Mouse (Mus musculus) kidney, embryonic 16.5 days (tissue): ENCODE results near the gene Cep128. TPM values are rescaled to one million over a fixed set of nuclear protein-coding genes. Genes with fewer than 3 reads are reported as not detected.

ENCODE experiments used
- ATAC-seq: fragments of 200-750 bp; cut with Nextera tagmentation; 2 replicates; pipeline ENCODE4 v1.8.0; 2017; ENCODE audit warnings: moderate TSS enrichment; ENCODE audit not compliant: low FRiP score, low TSS enrichment
- H3K27ac ChIP-seq: fragments of 300-500 bp; sonication (generic); 2 replicates; pipeline ENCODE4 v1.5.1; 2014; ENCODE audit warnings: low read length
- H3K27me3 ChIP-seq: fragments of 300-500 bp; sonication (generic); 2 replicates; pipeline ENCODE4 v1.6.1; 2014; ENCODE audit warnings: low read length, control low read depth, mixed read lengths; ENCODE audit not compliant: insufficient read depth
- H3K36me3 ChIP-seq: fragments of 300-500 bp; sonication (generic); 2 replicates; pipeline ENCODE4 v1.6.1; 2014; ENCODE audit warnings: low read length, control low read depth, mixed read lengths; ENCODE audit not compliant: insufficient read depth
- H3K4me1 ChIP-seq: fragments of 300-500 bp; sonication (generic); 2 replicates; pipeline ENCODE4 v1.6.1; 2014; ENCODE audit warnings: low read length, control low read depth, mixed read lengths; ENCODE audit not compliant: insufficient read depth
- H3K4me2 ChIP-seq: fragments of 300-500 bp; sonication (generic); replicated peaks from 2 replicates; pipeline ENCODE4 v1.6.1; 2014; ENCODE audit warnings: low read depth, low read length
- H3K4me3 ChIP-seq: fragments of 300-500 bp; sonication (generic); 2 replicates; pipeline ENCODE4 v1.5.1; 2014; ENCODE audit warnings: mild to moderate bottlenecking, low read length
- H3K9ac ChIP-seq: fragments of 300-500 bp; sonication (generic); replicated peaks from 2 replicates; pipeline ENCODE4 v1.6.1; 2014; ENCODE audit warnings: low read length
- H3K9me3 ChIP-seq: fragments of 300-500 bp; sonication (generic); 2 replicates; pipeline ENCODE4 v1.6.1; 2016; ENCODE audit warnings: low read length, control low read depth
- WGBS: fragments of 180-500 bp; shearing (Covaris S2); extraction: QIAGEN DNeasy Blood & Tissue Kit; methylation state at CpG from one replicate; pipeline ENCODE4 v1.1.7; 2014; 5-methylcytosine and 5-hydroxymethylcytosine counted together
- polyA plus RNA-seq: library from polyadenylated mRNA; unstranded; fragments of >200 nt; fragmentation: Nextera tagmentation; extraction: Ambion mirVana; gene quantifications from 2 replicates; pipeline ENCODE4 v1.2.1, GENCODE M21; 2015

Cep128 gene
- 7.2 and 9.3 TPM in 2 replicates for polyA plus RNA-seq

DNA sequence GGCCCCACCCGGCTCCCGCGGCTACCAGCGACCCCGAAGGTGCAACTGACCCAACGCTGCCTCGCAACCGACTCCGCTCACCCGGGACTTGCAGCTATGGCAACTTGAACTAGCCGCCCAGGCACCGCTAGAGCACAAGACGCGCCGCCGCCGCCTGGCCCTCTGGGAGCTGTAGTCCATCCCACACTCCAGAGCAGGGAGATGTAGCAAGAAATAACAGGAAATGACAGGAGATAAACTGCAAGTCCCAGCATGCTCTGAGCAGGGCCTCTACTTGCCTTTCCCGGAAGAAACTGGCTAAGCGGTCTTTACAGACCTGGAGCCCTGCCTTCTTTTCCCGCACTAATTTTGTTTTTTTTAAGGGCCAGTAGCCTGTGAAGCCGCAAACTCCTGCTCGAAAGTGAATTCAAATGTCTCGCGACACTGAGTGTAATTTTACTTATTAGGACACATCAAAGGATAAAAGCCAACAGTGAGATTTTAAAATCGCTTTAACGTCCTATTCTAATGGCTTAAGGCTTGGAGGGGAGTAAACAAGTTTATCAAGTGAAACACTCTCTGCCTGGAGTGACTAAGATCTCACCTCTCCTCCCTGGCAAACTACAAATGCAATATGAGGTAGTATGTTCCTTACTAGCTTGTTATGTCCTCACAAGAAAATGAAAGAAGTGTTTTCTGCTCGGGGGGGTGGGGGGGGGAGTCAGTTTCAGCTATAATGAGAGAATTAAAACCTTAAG lies at the start of gene Cep128, which contains the start of gene Tshr:
Cep128 (minus strand) TSS at position 129 of the 737 bp plus-strand sequence.
Tshr (plus strand) TSS at position 283 of the 737 bp plus-strand sequence.
- WGBS = 2% methylated on average over 27 of the region's 27 CpGs
- no peaks in the 10 kb centered on the region for H3K9me3 ChIP-seq
- no peaks in the 10 kb centered on the region for H3K27me3 ChIP-seq
- peak within 1 kb of the TSS; percentile 75 for H3K4me3 ChIP-seq
- H3K36me3 ChIP-seq = no peaks in the 10 kb centered on the region
- H3K4me1 ChIP-seq = peaks cover 4% of the 10 kb centered on the region; the same call in 1 of the 2 replicates
- ATAC-seq = peak; percentile 100
- H3K4me2 ChIP-seq = peak within 1 kb of the TSS; percentile 76
- peak within 1 kb of the TSS; percentile 72 for H3K9ac ChIP-seq
- H3K27ac ChIP-seq = no peak within 1 kb of the TSS

DNA sequence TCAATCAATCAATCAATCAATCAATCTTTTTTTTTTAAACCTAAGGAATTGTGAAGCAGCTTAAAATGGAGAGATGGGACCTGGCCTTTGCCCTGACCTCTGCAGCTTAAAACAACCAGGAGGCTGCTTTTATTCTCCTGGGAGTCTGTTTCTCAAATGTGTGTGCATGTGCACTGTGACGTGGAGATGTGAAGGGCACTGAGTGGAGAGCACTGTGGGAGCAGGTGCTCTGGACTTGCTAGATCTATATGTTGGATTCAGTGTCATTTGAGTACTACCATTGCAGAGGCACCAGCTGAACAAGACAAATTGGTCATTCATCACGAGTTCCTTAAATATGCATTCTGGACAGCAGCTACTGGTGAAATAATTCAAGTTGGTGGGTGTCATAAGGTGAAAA lies 42.9 kb upstream of the Cep128 start:
- no peaks in the 10 kb centered on the region for H3K4me1 ChIP-seq
- H3K4me2 ChIP-seq = no peak overlapping the region
- no peaks in the 10 kb centered on the region for H3K36me3 ChIP-seq
- H3K27ac ChIP-seq = no peak overlapping the region
- no peak overlapping the region for H3K4me3 ChIP-seq
- no peak overlapping the region for H3K9ac ChIP-seq
- WGBS = 55% methylated on average over 2 of the region's 2 CpGs
- ATAC-seq = no peak
- no peaks in the 10 kb centered on the region for H3K27me3 ChIP-seq
- H3K9me3 ChIP-seq = no peaks in the 10 kb centered on the region

DNA sequence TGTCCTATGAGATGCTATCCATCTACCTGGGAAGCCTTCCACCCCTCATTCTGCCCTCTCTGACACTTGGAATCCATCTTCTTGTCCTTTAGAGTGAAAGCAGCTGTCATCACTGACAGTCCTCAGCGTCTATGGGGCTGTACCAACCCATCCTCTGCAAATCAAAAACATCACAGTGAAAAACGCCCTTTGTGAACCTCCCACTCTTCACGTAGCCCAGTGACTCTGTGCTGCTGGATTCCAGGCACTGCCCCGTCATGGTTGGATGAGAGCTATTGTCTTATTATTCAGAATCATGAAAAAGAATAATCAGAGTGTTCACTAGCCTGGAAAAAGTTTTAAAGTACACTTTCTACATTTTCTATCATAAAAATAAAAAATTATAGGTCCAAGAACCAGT lies 42.3 kb upstream of the Cep128 start:
- Histone ChIP-seq H3K27me3 (no peaks in the 10 kb centered on the region), H3K36me3 (no peaks in the 10 kb centered on the region), H3K9ac (no peak overlapping the region), H3K27ac (no peak overlapping the region), H3K4me1 (no peaks in the 10 kb centered on the region), H3K9me3 (no peaks in the 10 kb centered on the region), H3K4me2 (no peak overlapping the region), H3K4me3 (no peak overlapping the region)
- no peak for ATAC-seq
- 23% methylated on average over 4 of the region's 4 CpGs for WGBS

DNA sequence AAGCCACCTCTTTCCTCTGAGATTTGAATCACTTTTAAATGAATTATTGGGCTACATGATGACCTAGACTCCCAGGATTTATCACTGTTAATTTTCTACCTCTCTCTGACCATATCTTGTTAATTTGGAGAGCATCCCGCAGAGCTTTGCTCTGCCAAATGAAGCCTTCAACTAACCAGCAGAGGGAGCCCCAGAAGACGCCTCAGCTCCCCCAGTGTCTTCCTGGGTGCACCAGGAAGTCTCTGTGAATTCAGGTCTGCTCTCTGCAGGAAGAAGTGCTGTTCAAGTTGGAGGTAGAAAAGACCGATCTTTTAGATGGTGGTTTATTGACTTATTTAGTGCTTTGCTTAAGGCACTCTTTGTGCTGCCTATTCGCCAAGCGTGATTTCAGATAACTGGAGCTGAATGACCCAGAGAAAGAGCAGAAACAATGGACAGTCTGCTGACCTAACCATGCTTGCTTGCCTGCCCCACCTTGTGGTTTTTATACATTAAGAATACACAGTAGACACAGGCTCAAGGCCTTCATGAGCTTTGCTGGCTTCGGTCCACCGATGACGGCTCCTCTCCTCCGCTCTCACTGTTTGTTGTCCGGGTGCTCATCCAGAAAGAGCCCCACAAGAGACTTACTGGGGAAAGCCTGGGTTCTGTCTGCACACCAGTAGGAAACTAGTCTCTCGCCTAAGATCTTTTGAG lies 39.1 kb upstream of the Cep128 start:
- H3K9ac ChIP-seq = no peak overlapping the region
- H3K4me3 ChIP-seq = no peak overlapping the region
- no peaks in the 10 kb centered on the region for H3K4me1 ChIP-seq
- no peaks in the 10 kb centered on the region for H3K36me3 ChIP-seq
- H3K9me3 ChIP-seq = no peaks in the 10 kb centered on the region
- no peak overlapping the region for H3K27ac ChIP-seq
- peak; percentile 86; the same call in 1 of the 2 replicates for ATAC-seq
- H3K4me2 ChIP-seq = 0 out of 2 replicates have a peak overlapping the region, but pooled peaks have one; percentile 5
- 54% methylated on average over 11 of the region's 11 CpGs for WGBS
- H3K27me3 ChIP-seq = no peaks in the 10 kb centered on the region

DNA sequence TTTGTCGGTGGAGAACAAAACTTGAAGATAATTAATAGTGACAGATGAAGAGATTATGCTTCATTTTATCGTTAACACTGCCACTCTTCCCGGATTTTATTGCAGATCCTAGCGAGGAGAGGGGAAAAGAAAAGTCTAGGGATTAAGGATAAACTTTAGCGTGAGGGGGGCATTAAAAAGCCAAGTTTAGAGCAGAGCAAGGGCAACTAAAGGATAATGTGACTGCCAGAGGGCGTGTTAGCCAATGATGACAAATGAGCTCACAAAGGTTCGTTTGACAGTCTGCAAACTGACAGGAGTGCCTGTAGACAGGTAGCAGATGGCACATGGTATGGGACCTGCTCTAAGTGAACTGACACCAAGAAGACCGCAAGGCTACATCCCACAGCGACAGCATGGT lies 37.1 kb upstream of the Cep128 start:
- Histone ChIP-seq H3K27ac (no peak overlapping the region), H3K4me3 (no peak overlapping the region), H3K4me1 (no peaks in the 10 kb centered on the region), H3K9ac (no peak overlapping the region), H3K9me3 (peaks cover 3% of the 10 kb centered on the region; the same call in 1 of the 2 replicates), H3K4me2 (no peak overlapping the region), H3K27me3 (no peaks in the 10 kb centered on the region; the same call in 1 of the 2 replicates), H3K36me3 (no peaks in the 10 kb centered on the region)
- no peak for ATAC-seq
- 33% methylated on average over 9 of the region's 9 CpGs for WGBS

DNA sequence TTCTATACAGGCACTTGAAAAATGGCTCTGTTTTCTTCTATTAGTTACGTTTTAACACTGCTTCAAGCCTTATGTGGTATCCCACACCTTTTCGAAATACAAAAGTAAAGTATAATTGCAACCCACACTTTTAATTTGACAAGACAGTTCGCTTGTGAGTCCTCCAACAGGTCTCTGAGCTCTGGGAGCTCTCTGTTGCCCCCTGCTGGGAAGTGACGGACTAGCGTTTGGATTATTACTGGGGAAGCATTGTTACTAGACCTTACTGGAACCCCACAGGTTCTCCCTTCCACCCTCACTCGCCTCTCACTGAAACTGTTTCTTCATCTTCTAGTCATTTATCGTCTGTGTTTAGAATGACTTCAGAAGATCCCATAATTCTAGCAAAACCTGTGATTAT lies 34.6 kb upstream of the Cep128 start:
- Histone ChIP-seq H3K9ac (no peak overlapping the region), H3K36me3 (no peaks in the 10 kb centered on the region), H3K4me2 (no peak overlapping the region), H3K4me3 (no peak overlapping the region), H3K27me3 (no peaks in the 10 kb centered on the region; the same call in 1 of the 2 replicates), H3K9me3 (peaks cover 3% of the 10 kb centered on the region; the same call in 1 of the 2 replicates), H3K4me1 (no peaks in the 10 kb centered on the region), H3K27ac (no peak overlapping the region)
- WGBS = 54% methylated on average over 7 of the region's 7 CpGs
- ATAC-seq = no peak

DNA sequence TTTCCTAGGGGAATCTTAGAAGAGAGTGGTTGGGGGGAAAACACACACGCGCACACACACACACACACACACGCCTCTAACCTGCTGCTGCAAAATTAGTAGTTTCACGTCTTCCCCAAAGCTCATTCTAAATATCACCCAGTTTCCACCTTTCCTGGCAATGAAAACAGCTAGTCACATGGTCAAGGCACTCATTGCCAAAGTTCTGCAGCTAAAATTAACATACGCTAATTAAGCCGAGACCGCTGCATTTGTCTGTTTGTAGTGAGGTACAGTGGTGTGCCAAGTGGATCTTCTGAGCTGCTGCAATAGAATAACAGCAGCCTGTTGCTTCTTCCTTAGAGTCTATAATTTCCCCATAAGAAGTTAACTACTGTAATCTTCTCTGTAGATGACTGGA lies 32.6 kb upstream of the Cep128 start:
- Histone ChIP-seq H3K4me1 (peaks cover 15% of the 10 kb centered on the region), H3K36me3 (no peaks in the 10 kb centered on the region), H3K4me3 (no peak overlapping the region), H3K9ac (no peak overlapping the region), H3K9me3 (peaks cover 3% of the 10 kb centered on the region; the same call in 1 of the 2 replicates), H3K27ac (no peak overlapping the region), H3K4me2 (no peak overlapping the region), H3K27me3 (no peaks in the 10 kb centered on the region; the same call in 1 of the 2 replicates)
- no peak for ATAC-seq
- 95% methylated on average over 7 of the region's 7 CpGs for WGBS

DNA sequence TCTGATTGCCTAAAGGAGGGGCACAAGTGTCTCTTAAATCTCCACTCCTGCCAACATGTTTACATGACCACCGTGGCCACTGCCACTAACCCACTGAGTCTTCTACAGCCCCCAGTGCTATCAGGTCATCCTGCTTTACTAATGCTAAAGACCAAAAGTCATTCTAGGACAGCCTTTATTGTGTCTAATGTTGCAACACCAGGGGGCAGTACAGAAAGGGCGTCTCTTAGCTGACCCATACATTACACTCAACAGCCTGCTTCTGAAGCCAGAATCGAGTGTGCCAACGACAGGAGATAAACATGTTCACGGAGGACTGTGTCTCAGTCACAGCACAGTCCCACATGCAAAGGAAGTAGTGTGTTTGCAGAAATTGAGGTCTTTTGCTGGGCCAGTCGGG lies 30.9 kb upstream of the Cep128 start:
- H3K9me3 ChIP-seq = peaks cover 3% of the 10 kb centered on the region; the same call in 1 of the 2 replicates
- no peak overlapping the region for H3K27ac ChIP-seq
- H3K4me2 ChIP-seq = no peak overlapping the region
- H3K27me3 ChIP-seq = no peaks in the 10 kb centered on the region; the same call in 1 of the 2 replicates
- peaks cover 15% of the 10 kb centered on the region for H3K4me1 ChIP-seq
- H3K9ac ChIP-seq = no peak overlapping the region
- no peaks in the 10 kb centered on the region for H3K36me3 ChIP-seq
- no peak for ATAC-seq
- H3K4me3 ChIP-seq = no peak overlapping the region
- WGBS = 69% methylated on average over 6 of the region's 6 CpGs

DNA sequence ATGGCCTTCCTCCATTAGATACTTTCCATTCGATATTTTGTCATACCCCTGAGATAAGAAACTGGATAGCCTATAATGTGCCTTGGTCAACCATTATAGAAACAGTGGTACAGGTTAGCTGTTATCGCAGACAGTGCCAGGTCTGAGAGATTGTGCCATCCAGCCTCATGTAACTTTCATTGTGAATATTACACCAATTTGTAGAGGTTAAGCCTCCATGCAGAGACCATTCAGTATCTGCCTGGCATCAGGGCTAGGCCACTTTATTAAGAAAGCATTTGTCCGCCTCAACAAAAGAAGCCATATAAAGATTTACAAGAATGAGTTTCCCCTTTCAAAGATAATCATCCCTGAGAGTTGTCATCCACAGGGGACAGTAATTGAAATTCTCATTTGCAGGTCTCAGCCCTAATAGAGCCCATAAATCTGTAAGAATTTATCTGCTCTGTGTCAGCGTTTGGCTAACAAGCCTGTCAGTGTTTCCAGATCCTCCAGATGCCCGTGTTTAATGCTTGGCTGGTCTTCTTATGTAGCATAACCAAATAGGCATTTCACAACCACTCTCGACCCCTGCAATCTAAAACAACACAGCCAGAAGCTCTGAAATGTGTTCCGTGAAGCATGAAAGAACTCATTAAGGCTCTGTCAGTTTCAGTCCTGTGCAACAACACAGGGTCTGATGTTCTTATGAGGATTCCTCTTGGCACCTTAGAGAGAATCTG lies 28.4 kb upstream of the Cep128 start:
- peak; percentile 91 for ATAC-seq
- peaks cover 15% of the 10 kb centered on the region for H3K4me1 ChIP-seq
- 29% methylated on average over 7 of the region's 7 CpGs for WGBS
- H3K4me2 ChIP-seq = no peak overlapping the region
- H3K36me3 ChIP-seq = no peaks in the 10 kb centered on the region
- peak overlapping the region; percentile 52; the same call in 1 of the 2 replicates for H3K27ac ChIP-seq
- H3K9ac ChIP-seq = no peak overlapping the region
- H3K9me3 ChIP-seq = no peaks in the 10 kb centered on the region
- H3K4me3 ChIP-seq = no peak overlapping the region
- H3K27me3 ChIP-seq = no peaks in the 10 kb centered on the region
